Mouse (Mus musculus) forebrain, postnatal 0 days (tissue): Measurements from ENCODE around the gene Lama5. TPM values are rescaled to one million over a fixed set of nuclear protein-coding genes. Genes with fewer than 3 reads are reported as not detected.
A peak's percentile ranks its signal among the peaks of the same experiment; 100 is the strongest.

Experiments
- ATAC-seq: fragments of 200-750 bp; cut with Nextera tagmentation; 2 replicates; pipeline ENCODE4 v1.8.0; 2017; ENCODE audit warnings: mild to moderate bottlenecking, moderate library complexity
- DNase-seq: peaks from one replicate; pipeline ENCODE4 v3.0.0-alpha.2; 2015
- H3K27ac ChIP-seq: fragments of 300-500 bp; sonication (generic); 2 replicates; pipeline ENCODE4 v1.5.1; 2014; ENCODE audit warnings: low read depth, mild to moderate bottlenecking, antibody characterized with exemption, low read length, moderate library complexity, mixed read lengths
- H3K27me3 ChIP-seq: fragments of 300-500 bp; sonication (generic); 2 replicates; pipeline ENCODE4 v1.6.1; 2014; ENCODE audit warnings: mild to moderate bottlenecking, low read length, mixed read lengths; ENCODE audit not compliant: insufficient read depth
- H3K36me3 ChIP-seq: fragments of 300-500 bp; sonication (generic); 2 replicates; pipeline ENCODE4 v1.6.1; 2014; ENCODE audit warnings: mild to moderate bottlenecking, moderate library complexity; ENCODE audit not compliant: insufficient read depth
- H3K4me1 ChIP-seq: fragments of 300-500 bp; sonication (generic); 2 replicates; pipeline ENCODE4 v1.6.1; 2014; ENCODE audit warnings: antibody characterized with exemption; ENCODE audit not compliant: insufficient read depth
- H3K4me2 ChIP-seq: fragments of 300-500 bp; sonication (generic); 2 replicates; pipeline ENCODE4 v1.6.1; 2014; ENCODE audit warnings: low read depth, mild to moderate bottlenecking, moderate library complexity
- H3K4me3 ChIP-seq: fragments of 300-500 bp; sonication (generic); 2 replicates; pipeline ENCODE4 v1.5.1; 2014; ENCODE audit warnings: low read depth, low read length, mixed read lengths
- H3K9ac ChIP-seq: fragments of 300-500 bp; sonication (generic); 2 replicates; pipeline ENCODE4 v1.6.1; 2014; ENCODE audit warnings: mild to moderate bottlenecking
- H3K9me3 ChIP-seq: fragments of 300-500 bp; sonication (generic); 2 replicates; pipeline ENCODE4 v1.6.1; 2016; ENCODE audit warnings: low read length
- CTCF ChIP-seq: sonication (generic); IDR thresholded peaks from 2 replicates; pipeline ENCODE4 v1.5.1; 2016; ENCODE audit warnings: antibody characterized with exemption, control low read depth, low read depth
- WGBS: fragments of 180-500 bp; shearing (Covaris S2); extraction: QIAGEN DNeasy Blood & Tissue Kit; methylation state at CpG from one replicate; pipeline ENCODE4 v1.1.7; 2014; 5-methylcytosine and 5-hydroxymethylcytosine counted together
- polyA plus RNA-seq: library from polyadenylated mRNA; unstranded; fragments of >200 nt; fragmentation: Nextera tagmentation; extraction: Ambion mirVana; gene quantifications from 2 replicates; pipeline ENCODE4 v1.2.1, GENCODE M21; 2015
- total RNA-seq: library from RNA; depleted of rRNA; stranded (reverse); fragments of >200 nt; gene quantifications from 2 replicates; pipeline ENCODE4 v1.2.3, GENCODE M21; 2014

The Lama5 gene
- total and polyA plus RNA-seq, 2 experiments from 2014 or later, result 1.4 to 8.9 TPM

DNA sequence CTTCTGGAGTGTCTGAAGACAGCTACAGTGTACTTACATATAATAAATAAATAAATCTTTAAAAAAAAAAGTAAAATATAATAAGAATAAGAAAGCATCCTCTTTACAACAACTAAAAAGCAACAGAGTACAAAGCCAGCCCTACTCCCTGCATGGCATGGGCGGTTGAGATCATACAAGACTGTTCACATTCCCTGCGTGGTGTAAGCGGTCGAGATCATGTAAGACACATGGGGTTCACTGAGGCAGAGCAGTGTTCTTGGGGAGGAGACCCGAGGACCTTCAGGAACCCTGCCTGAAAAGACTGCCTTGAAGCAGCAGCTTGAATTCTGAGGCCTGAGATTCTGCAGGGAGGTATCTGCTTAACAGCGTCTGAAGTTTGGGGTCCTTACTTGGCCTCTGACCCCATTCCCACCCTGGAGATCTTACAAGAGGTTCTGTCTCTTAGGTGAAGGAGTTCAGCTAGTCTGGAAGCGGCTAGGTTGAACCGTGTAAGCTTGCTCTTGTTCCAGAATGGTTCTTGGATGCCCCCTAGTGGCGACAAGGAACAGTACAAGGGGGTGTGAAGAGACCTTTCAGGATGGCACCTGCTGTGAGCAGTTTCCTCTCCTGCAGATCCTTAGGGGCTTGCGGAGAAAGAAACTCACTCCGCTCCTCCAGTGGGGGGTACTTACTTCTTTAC, 25.4 kb upstream of the Lama5 start:
- Histone ChIP-seq H3K4me2 (no peak overlapping the region), H3K36me3 (no peaks in the 10 kb centered on the region), H3K27me3 (no peaks in the 10 kb centered on the region), H3K4me1 (0 out of 2 replicates have a peak, but pooled peaks cover 3% of the 10 kb centered on the region), H3K9ac (no peak overlapping the region), H3K4me3 (no peak overlapping the region), H3K27ac (no peak overlapping the region), H3K9me3 (no peaks in the 10 kb centered on the region)
- peak; percentile 98 for TF ChIP-seq CTCF
- 30% methylated on average over 11 of the region's 11 CpGs for WGBS
- ATAC-seq, result peak; percentile 94
- peak; percentile 92 for DNase-seq

DNA sequence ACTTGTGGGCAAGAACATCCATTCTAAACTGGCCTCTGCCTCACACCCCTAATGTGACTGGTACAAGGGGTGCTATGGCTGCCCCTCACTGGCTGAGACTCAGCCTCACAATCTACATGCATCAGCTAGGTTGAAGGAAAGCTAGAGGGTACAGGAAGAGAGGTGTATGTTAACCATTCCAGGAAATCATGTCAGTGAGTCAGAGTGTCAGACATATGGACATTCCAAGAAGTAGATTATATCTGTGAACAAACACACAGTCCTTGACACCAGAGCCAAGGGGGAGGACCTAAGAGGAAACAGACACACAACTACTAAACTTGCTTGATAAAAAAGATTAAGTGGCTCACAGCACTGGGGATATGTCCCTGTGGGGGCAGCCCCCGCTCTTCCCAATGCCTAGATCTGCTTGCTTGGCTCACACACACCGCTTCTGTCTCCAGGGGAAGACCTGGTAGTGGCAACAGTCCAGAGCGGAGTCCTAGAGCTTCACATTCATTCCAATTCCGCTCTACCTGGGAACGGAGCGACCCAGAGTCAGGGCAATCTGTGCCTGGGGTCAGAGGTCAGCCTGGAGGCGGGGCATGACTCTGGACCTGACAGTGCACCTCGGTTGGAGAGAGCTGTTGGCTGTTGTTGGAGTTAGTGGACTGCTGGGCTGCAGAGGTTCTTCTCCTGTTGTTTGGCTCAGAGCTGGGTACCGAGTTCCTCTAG, 23.4 kb upstream of the Lama5 start:
- no peak for TF ChIP-seq CTCF
- WGBS, result 66% methylated on average over 9 of the region's 9 CpGs

DNA sequence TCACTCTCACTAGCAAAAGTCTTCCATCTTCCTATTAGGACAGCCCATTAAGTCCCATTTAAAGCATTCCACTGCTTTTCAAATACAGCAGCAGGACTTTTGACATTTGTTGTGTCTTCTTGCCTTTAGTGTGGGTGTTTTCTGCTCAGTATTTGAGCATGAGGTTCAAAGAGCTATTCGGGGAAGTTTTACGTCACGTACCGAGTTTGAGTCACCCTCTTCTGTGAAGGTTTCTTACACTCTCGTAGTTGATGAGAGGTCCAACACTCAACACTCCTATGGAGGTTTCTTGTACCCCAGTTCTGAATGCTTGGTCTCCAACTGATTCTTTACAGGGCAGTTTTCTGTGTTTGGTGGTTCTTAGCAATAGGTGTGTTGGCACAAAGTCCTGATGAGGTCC, 22.3 kb upstream of the Lama5 start:
- no peaks in the 10 kb centered on the region for H3K27me3 ChIP-seq
- no peak overlapping the region for H3K4me3 ChIP-seq
- TF ChIP-seq CTCF, result no peak
- DNase-seq (no peak), ATAC-seq (no peak)
- no peak overlapping the region for H3K9ac ChIP-seq
- H3K4me1 ChIP-seq, result 0 out of 2 replicates have a peak, but pooled peaks cover 3% of the 10 kb centered on the region
- no peak overlapping the region for H3K4me2 ChIP-seq
- H3K9me3 ChIP-seq, result no peaks in the 10 kb centered on the region
- H3K36me3 ChIP-seq, result no peaks in the 10 kb centered on the region
- WGBS, result 90% methylated on average over 5 of the region's 5 CpGs
- no peak overlapping the region for H3K27ac ChIP-seq

More for the DNA sequence above, 23.4 kb upstream of the Lama5 start:
- Histone ChIP-seq H3K36me3 (no peaks in the 10 kb centered on the region), H3K27ac (no peak overlapping the region), H3K4me3 (no peak overlapping the region), H3K27me3 (no peaks in the 10 kb centered on the region), H3K4me1 (0 out of 2 replicates have a peak, but pooled peaks cover 3% of the 10 kb centered on the region), H3K4me2 (no peak overlapping the region), H3K9me3 (no peaks in the 10 kb centered on the region), H3K9ac (no peak overlapping the region)
- no peak for ATAC-seq
- no peak for DNase-seq

DNA sequence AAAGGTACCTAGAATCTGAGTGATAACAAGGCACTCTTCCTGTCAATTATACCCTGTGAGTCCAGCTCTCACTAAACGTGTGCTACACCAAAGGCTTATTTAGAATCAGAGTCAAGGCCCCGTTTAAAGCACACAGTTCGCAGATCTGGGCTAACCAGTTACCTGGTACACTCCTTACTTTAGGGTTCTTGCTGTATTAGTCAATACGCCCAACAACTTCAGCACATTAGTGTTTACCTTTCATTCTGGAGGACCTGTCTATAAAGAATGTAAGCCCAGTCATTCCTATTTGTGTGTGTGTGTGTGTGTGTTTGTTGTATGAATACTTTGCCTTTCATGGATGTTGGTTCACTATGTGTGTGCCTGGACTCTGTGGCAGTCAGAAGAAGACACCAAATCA, 17.4 kb upstream of the Lama5 start:
- no peak overlapping the region for H3K9ac ChIP-seq
- no peaks in the 10 kb centered on the region for H3K4me1 ChIP-seq
- H3K27me3 ChIP-seq, result no peaks in the 10 kb centered on the region
- H3K4me3 ChIP-seq, result no peak overlapping the region
- TF ChIP-seq CTCF, result no peak
- WGBS, result 89% methylated on average over 4 of the region's 4 CpGs
- no peak for DNase-seq
- ATAC-seq, result no peak
- no peak overlapping the region for H3K4me2 ChIP-seq
- H3K36me3 ChIP-seq, result no peaks in the 10 kb centered on the region
- H3K27ac ChIP-seq, result no peak overlapping the region
- H3K9me3 ChIP-seq, result no peaks in the 10 kb centered on the region

DNA sequence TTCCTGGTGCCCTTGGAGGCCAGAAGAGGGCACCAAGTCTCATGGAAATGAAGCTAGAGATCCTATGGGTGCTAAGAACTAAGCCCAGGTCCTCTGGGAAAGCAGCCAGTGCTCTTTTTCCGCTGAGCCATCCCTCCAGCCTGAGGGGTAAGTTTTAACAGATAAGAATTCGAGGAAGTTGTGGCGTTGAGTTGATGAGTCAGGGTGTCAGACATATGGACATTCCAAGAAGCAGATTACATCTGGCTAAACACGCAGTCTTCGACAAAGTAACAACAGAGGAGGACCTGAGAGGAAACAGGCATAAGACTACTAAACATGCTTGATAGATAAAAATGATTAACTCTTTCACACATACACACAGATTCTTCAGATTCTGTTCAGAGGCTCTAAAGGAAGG, 12.9 kb upstream of the Lama5 start:
- 85% methylated on average over 5 of the region's 5 CpGs for WGBS
- DNase-seq, result no peak
- no peak for ATAC-seq
- Histone ChIP-seq H3K36me3 (no peaks in the 10 kb centered on the region), H3K27me3 (no peaks in the 10 kb centered on the region), H3K27ac (no peak overlapping the region), H3K9ac (no peak overlapping the region), H3K4me2 (no peak overlapping the region), H3K4me1 (no peaks in the 10 kb centered on the region), H3K9me3 (no peaks in the 10 kb centered on the region), H3K4me3 (no peak overlapping the region)
- TF ChIP-seq CTCF, result no peak

DNA sequence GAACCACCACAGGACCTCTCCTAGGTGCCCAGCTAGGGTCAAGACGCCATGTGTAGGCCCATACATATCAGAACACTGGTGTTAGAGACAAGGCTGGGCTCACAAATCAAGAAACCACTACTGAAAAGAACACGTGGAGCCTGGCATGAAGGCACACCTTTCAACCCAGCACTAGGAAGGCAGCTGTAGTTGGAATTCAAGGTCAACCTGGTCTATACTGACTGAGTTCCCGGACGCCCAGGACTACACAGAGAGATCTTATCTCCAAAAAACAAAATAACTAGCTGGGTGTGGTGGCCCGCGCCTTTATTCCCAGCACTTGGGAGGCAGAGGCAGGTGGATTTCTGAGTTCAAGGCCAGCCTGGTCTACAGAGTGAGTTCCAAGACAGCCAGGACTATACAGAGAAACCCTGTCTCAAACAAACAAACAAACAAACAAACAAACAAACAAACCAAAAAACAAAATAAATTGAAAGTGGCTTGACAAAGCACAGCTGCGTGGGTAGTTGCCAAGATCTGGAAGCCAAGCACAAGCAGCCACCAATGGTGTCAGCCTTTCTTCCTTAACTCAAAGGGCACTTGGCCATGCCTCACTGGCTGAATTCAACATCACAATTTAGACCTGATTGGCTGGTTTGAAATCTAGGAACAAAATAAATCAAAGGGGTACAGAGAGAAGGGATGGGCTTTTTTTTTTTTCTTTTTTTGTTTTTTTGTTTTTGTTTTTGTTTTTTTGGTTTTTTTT, 12.1 kb upstream of the Lama5 start:
- Histone ChIP-seq H3K4me1 (no peaks in the 10 kb centered on the region), H3K27ac (no peak overlapping the region), H3K36me3 (no peaks in the 10 kb centered on the region), H3K9me3 (no peaks in the 10 kb centered on the region), H3K4me2 (no peak overlapping the region), H3K9ac (no peak overlapping the region), H3K27me3 (no peaks in the 10 kb centered on the region), H3K4me3 (no peak overlapping the region)
- no peak for TF ChIP-seq CTCF
- no peak for ATAC-seq
- DNase-seq, result no peak
- 89% methylated on average over 7 of the region's 7 CpGs for WGBS

DNA sequence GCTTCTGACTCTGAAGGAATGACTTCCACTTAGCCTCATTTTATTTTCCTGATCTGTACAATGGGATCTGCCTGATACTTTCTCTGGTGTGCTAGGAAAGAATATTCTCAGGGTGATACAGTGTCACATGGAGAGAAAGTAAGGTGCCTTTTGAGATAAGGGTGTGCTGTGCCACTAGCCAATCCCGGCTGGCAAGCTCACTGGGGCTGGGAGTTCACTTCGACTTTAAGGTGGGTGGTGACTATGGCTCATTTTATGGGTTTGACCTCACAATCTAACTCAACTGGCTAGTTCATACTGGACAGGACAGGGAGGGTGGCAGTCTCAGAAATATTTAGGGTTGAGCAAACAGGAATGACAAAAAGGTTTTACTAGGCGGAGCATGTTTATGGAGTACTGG, 11.3 kb upstream of the Lama5 start:
- Histone ChIP-seq H3K4me2 (no peak overlapping the region), H3K4me1 (no peaks in the 10 kb centered on the region), H3K27me3 (no peaks in the 10 kb centered on the region), H3K9me3 (no peaks in the 10 kb centered on the region), H3K36me3 (no peaks in the 10 kb centered on the region), H3K9ac (no peak overlapping the region), H3K27ac (no peak overlapping the region), H3K4me3 (no peak overlapping the region)
- TF ChIP-seq CTCF, result no peak
- no peak for ATAC-seq
- no peak for DNase-seq
- 94% methylated on average over 3 of the region's 3 CpGs for WGBS
